Mouse (Mus musculus) heart, embryonic 14.5 days (tissue): ENCODE results near the gene Dhx38. TPM values are rescaled to one million over a fixed set of nuclear protein-coding genes. Genes with fewer than 3 reads are reported as not detected.

Source experiments
- ATAC-seq: fragments of 200-750 bp; cut with Nextera tagmentation; 2 replicates; pipeline ENCODE4 v1.8.0; 2017; ENCODE audit warnings: low read depth, moderate TSS enrichment; ENCODE audit not compliant: insufficient number of reproducible peaks, insufficient read depth, low FRiP score
- H3K27ac ChIP-seq, 2 experiments: fragments of 200-500 bp in 1 of 2; fragments of 300-500 bp in 1 of 2; sonication (generic) in 1 of 2; replicated peaks in 1 of 2; 2 replicates each; pipeline ENCODE4 v1.5.1; 2012 to 2014; ENCODE audit warnings: low read depth in 2 of 2, low read length in 2 of 2, control low read depth in 1 of 2, mild to moderate bottlenecking in 1 of 2, mixed read lengths in 1 of 2; ENCODE audit not compliant: control insufficient read depth in 1 of 2, insufficient read depth in 1 of 2
- H3K27me3 ChIP-seq: fragments of 300-500 bp; sonication (generic); 2 replicates; pipeline ENCODE4 v1.6.1; 2014; ENCODE audit warnings: mild to moderate bottlenecking, low read length, control low read depth; ENCODE audit not compliant: control insufficient read depth, insufficient read depth
- H3K36me3 ChIP-seq: fragments of 300-500 bp; sonication (generic); 2 replicates; pipeline ENCODE4 v1.6.1; 2014; ENCODE audit warnings: mild to moderate bottlenecking, control low read depth, low read length, mixed read lengths; ENCODE audit not compliant: control insufficient read depth, insufficient read depth
- H3K4me1 ChIP-seq, 2 experiments: fragments of 200-500 bp in 1 of 2; fragments of 300-500 bp in 1 of 2; sonication (generic) in 1 of 2; 2 replicates each; pipeline ENCODE4 v1.6.1; 2012 to 2014; ENCODE audit warnings: low read length in 2 of 2, control low read depth in 1 of 2, mixed read lengths in 1 of 2; ENCODE audit not compliant: control insufficient read depth in 2 of 2, insufficient read depth in 2 of 2
- H3K4me2 ChIP-seq: fragments of 300-500 bp; sonication (generic); 2 replicates; pipeline ENCODE4 v1.6.1; 2014; ENCODE audit warnings: mild to moderate bottlenecking, low read length
- H3K4me3 ChIP-seq, 2 experiments: fragments of 200-500 bp in 1 of 2; fragments of 300-500 bp in 1 of 2; sonication (generic) in 1 of 2; 2 replicates each; pipeline ENCODE4 v1.5.1; 2012 to 2014; ENCODE audit warnings: low read length in 2 of 2, mild to moderate bottlenecking in 2 of 2, control low read depth in 1 of 2, low read depth in 1 of 2, moderate library complexity in 1 of 2; ENCODE audit not compliant: control insufficient read depth in 1 of 2, insufficient read depth in 1 of 2
- H3K9ac ChIP-seq: fragments of 300-500 bp; sonication (generic); 2 replicates; pipeline ENCODE4 v1.6.1; 2014; ENCODE audit warnings: mild to moderate bottlenecking, low read length
- H3K9me3 ChIP-seq: fragments of 300-500 bp; sonication (generic); 2 replicates; pipeline ENCODE4 v1.6.1; 2016; ENCODE audit warnings: low read length, control low read depth; ENCODE audit not compliant: control insufficient read depth
- WGBS: fragments of 180-500 bp; shearing (Covaris S2); extraction: QIAGEN DNeasy Blood & Tissue Kit; methylation state at CpG from one replicate; pipeline ENCODE4 v1.1.7; 2014; 5-methylcytosine and 5-hydroxymethylcytosine counted together
- polyA plus RNA-seq: library from polyadenylated mRNA; unstranded; fragments of >200 nt; fragmentation: Nextera tagmentation; extraction: Ambion mirVana; gene quantifications from 2 replicates; pipeline ENCODE4 v1.2.1, GENCODE M21; 2014

Dhx38 gene
- polyA plus RNA-seq, 1 experiment from 2014 or later, result 9.5 TPM

GRCm38 (mm10) chr8:109499009-109499717 is 66.5 kb downstream of the Dhx38 start:
- no peak overlapping the region for H3K4me2 ChIP-seq
- no peaks in the 10 kb centered on the region for H3K27me3 ChIP-seq
- H3K27ac ChIP-seq, result no peak overlapping the region
- H3K9ac ChIP-seq, result no peak overlapping the region
- no peak overlapping the region for H3K4me3 ChIP-seq
- H3K4me1 ChIP-seq, result no peaks in the 10 kb centered on the region; a peak in 1 of 4 replicates
- H3K9me3 ChIP-seq, result no peaks in the 10 kb centered on the region
- no peak for ATAC-seq
- WGBS, result 80% methylated on average over 16 of the region's 16 CpGs
- H3K36me3 ChIP-seq, result no peaks in the 10 kb centered on the region

Other genes with a start within 250 kb of the Dhx38 start
- 0.09 and 0.15 TPM in 2 replicates for gene Pmfbp1, start 71.8 kb downstream of the Dhx38 start, polyA plus RNA-seq
- 18.4 and 18.7 TPM in 2 replicates for gene Txnl4b, start within 50 bp of the Dhx38 start, polyA plus RNA-seq
- gene Hp, start 13.3 kb upstream of the Dhx38 start, polyA plus RNA-seq, result 0.59 and 0.77 TPM in 2 replicates
- 31.5 and 38.7 TPM in 2 replicates for gene Dhodh, start 42.8 kb upstream of the Dhx38 start, polyA plus RNA-seq
- gene Pkd1l3, start 48.7 kb upstream of the Dhx38 start, polyA plus RNA-seq, result 0.15 TPM in 1 of 2 replicates, not detected in the other
- gene Ist1, start 127.4 kb upstream of the Dhx38 start, polyA plus RNA-seq, result 91.3 and 95.8 TPM in 2 replicates
- 22.7 and 23.1 TPM in 2 replicates for gene Zfp821, start 139.7 kb upstream of the Dhx38 start, polyA plus RNA-seq
- 4.7 and 4.8 TPM in 2 replicates for gene Atxn1l, start 171.9 kb upstream of the Dhx38 start, polyA plus RNA-seq
- gene Ap1g1, start 212.7 kb upstream of the Dhx38 start, polyA plus RNA-seq, result 23.8 and 25.2 TPM in 2 replicates